Mouse (Mus musculus) CD4-positive helper T cell, adult 2 months (primary cell): ENCODE measurements around the gene Atg2b.

Experiments used
- DNase-seq: peaks from one replicate; pipeline ENCODE4 v3.0.0-alpha.2; 2012; ENCODE audit warnings: low read depth, missing footprints, low spot score

Gene Atg2b

GRCm38 (mm10) chr12:105683933-105684901 lies 794 bp downstream of the Atg2b start, which contains the start of gene Gskip:
Gene Gskip, plus strand, starts transcription at chr12:105684829.
- peak; percentile 88 for DNase-seq

GRCm38 (mm10) chr12:105678762-105679161 lies 6.2 kb downstream of the Atg2b start:
- no peak for DNase-seq

DNA sequence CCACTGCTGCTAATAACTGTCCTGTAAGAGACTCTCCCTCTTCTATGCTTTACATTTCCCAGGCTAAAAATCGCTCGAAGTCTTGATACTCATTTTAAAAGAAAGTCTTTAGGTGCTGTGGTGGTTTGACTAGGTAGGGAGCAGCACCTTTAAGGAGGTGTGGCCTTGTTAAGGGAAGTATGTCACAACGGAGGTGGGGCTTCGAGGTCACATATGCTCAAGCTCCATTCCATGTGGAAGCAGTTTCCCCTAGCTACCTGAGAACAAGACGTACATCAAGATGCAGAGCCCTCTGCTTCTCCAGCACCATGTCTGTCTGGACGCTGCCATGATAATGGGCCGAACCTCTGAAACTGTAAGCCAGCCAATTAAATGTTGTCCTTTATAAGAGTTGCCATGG lies 6.8 kb downstream of the Atg2b start:
- no peak for DNase-seq

DNA sequence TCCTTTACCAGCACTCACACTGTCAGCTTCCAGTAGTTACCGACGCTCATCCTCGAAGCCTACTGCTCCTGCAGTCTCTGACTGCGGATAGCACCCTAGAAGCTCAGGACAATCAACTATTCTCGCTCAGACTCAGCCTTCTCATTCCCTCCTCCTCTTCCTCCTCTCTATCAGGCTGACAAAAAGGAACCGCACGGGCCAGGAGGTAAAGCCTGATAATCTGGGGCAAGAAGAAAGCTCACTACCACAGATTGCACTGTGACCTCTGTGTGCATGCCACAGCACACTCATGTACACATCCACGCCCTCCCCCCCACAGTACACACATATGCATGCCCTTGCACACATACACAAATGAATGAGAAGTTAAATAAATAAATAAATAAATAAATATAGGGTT lies 8.7 kb downstream of the Atg2b start:
- no peak for DNase-seq

DNA sequence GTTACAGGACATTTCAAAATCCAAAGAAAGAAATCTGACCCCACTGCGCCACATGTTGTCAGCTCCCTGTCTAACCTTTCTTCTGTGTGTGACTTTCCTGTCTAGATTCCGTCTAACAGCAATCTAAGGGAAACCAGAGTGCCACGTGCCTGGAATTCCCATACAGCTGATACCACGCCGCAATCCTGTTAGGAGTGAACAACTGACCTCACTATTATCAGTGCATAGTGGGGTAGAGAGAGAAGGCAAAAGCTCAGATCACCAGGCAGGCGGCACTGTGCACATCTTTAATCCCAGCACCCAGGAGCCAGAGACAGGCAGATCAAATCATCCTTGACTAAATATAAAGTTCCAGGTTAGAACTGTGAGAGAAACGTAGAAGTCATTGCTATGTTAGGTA lies 29.2 kb downstream of the Atg2b start:
- no peak for DNase-seq

- no peak for DNase-seq
Measured at GRCm38 (mm10) chr12:105642770-105643321, 42.2 kb downstream of the Atg2b start.

GRCm38 (mm10) chr12:105637554-105637953 lies 47.5 kb downstream of the Atg2b start:
- DNase-seq = no peak

DNA sequence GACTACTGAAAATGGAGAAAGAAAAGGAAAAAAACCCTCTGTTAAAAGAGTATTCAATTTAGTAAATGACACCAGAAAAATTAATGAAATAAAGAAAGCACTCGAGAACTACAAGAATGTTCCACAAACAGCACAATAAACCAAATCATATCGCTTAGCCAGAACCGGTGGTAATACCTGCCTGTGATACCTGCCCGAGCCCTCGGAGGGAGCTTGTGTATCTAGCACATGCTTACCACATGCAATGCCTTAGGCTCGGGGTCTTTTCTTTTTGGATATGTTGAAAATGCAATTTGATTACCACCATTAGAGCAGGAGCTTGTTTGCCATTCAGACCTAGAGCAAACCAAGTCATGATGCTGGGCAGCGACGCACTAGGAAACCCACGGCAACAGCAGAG lies 48.5 kb downstream of the Atg2b start:
- DNase-seq = no peak

- no peak for DNase-seq
Measured at GRCm38 (mm10) chr12:105634374-105635067, 50.5 kb downstream of the Atg2b start.

DNA sequence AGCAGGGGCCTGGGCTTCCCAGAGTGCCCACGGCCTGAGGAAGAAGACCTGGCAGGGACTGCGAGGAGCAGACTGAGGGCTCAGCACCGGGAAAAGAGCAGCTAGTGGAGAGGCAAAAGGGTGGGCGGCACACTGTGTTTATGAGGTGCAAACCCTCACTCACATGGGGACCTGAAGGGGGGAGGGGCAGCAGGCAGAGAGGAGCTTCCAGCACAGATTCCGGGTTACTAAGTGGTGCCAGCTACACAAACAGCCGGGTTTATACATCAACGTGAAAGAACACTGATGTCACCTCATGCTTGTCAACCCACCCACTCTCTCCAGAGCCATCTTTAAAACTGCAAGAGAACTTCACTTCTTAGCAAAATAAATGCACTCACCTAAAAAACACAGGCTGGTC lies 59.2 kb downstream of the Atg2b start:
- no peak for DNase-seq

DNA sequence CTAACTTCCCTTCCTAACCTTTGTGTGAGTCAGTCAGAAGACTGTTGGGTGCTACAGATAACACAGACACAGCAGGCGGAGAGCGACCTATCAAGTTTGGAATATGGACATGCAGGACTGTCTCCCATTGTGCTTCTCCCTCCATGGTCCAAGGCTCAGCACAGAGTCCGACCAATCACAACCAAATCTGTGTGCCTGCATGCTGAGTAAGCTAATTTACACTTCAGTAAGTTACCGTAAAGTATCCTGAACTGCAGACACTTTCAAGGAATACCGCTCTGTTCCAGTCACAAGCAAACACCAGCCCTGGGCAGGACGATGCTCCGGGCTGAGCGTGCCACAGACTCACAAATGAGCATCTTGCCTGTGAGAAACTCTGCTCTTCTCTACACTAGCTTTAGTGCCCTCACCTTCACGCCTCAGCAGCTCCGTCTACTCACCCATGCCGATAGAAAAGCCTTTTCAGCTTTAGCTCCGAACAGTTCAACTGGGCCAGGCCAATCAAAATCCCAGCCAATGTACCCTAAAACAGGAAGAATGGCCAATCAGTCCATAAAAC lies 62.0 kb downstream of the Atg2b start:
- no peak for DNase-seq

DNA sequence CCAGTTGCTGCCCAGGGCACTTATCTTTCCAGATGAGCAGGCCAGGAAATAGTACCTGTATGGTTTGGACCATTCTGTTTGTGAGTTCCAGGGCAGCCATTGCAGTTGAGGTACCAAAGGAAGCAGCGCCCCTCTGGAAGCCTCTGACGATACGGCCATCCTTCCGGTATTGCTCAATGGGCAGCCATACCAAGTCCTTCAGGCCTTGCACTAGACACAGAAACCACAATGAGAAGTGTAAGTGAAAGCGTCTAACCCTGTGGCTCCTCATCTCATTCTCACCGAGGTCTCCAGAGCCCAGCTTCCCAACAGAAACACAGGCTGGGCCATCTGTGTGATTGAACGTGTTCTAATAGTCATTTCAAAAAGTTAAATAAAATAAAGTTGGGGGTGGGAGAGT lies 63.0 kb downstream of the Atg2b start:
- DNase-seq = no peak

DNA sequence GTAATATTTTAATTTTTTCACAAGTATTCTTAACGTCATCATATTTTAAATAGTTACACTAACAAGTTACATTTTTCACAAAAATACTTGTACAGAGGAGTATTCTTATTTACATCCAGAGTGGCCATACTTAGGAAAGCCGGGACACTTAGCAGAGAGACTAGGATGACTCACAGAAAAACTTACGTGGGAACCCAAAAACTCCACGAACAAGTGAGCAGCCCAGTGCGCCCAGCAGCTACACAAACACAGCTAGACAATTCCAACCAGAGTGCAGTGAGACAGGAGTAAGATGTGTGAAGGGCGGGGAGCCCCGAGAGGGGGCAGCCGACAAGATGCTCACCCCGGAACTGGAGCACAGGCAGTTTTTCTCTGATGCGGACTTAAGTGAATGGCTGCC lies 71.5 kb downstream of the Atg2b start:
- DNase-seq = no peak

DNA sequence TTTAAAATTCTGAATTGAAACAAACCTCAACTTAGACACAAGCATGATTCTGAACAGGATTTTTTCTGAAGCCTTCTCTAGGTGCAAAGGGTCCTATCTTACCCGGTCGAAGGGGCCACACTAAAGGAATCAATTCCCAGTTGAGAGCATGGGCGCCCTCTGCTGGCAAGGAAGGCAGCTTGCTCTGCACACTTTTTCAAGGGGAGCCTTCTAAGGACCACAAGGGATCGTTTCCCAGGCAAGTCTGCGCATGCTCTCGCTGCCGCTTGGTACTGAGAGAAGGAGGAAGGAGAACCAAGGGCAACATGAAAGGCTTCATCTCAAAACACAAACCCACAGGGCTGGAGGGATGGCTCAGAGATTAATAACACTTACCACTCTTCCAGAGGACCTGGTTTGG lies 73.3 kb downstream of the Atg2b start:
- peak; percentile 33 for DNase-seq

- no peak for DNase-seq
Measured at GRCm38 (mm10) chr12:105611045-105611444, 74.0 kb downstream of the Atg2b start.

DNA sequence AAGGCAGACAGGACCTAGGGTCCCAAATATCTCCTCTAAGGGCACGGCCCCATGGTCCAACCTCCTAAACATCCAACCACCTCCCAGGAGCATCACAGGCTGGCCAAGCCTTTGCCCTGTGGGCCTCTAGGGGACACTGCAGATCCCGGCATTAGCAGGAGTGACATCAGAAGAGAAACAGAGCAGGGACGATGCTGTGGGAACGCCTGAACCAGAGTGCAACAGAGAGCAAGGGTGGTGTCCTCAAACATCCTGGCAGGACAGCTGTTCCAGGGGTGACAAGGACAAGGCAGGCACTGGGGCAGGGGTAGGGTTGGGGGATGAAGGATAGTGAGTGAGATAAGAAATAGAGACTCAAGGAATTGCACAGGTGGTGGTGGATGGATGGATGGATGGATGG lies 78.1 kb downstream of the Atg2b start:
- no peak for DNase-seq

DNA sequence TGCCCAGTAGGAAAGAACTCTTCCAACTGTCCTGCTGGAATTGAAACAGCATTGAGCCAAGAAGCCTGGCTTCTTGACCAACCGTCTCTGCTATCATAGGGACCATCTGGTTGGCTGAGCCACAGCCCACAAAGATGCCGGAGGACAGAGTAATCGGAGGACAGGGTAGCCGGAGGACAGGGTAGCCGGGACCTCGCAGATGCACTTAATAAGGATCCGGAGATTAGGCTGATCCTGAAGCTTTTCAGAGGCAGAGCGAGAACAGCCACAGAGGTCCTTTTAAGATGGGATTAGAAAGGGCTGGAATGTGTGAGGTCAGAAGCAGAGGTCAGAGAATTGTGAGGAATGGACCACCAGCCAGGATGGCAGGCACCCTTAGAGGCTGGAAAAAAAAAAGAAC lies 79.8 kb downstream of the Atg2b start:
- no peak for DNase-seq

DNA sequence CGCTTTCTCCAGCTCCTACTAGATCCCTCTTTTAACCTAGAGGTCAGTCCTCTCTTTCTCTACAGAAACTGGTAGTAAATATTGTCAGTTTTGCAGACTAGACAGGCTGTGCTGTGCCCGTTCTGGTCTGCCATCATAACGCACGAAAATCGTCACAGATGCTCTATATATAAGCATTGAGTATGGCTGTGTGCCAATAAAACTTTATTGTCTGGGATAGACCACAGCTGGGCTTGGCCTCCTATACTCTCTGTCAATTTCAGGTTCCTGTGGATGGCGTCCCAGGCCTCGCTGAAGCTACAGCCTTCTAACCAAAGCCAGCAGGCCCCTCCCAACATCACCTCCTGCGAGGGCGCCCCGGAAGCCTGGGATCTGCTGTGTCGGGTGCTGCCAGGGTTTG lies 81.1 kb downstream of the Atg2b start:
- DNase-seq = no peak

DNA sequence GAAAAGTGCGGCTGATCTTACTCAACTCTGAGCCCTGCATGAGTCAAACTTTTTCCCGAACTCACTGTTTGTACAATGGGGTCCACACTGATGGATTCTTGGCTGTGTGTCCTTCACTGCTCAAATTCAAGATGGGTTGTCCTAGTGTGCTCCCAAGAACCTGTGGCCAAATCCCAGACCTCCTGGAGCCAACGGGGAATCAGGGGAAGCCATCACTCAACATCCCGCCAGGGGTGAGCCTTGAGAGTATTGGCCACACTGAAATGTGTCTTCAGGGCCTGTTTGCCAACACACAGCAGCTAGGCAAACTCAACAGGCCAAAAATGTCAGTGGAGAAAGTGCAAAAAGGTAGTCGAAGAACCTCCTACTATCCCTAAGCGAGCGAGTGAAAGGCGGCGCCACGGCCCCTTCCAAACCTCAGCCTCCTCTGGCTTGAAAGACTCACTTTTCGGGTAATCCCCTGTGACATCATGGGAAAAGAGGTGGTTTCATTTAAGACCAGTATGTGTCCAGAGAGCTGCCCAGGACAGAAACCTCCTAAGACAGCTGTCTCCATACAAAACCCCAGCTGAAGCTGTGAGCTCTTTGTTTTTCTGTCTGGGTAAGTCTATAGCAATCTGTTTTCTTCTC lies 82.3 kb downstream of the Atg2b start, which contains the start of gene Bdkrb1:
Gene Bdkrb1 (plus strand): TSS at position 505 of the 630 bp plus-strand sequence.
- DNase-seq = no peak

DNA sequence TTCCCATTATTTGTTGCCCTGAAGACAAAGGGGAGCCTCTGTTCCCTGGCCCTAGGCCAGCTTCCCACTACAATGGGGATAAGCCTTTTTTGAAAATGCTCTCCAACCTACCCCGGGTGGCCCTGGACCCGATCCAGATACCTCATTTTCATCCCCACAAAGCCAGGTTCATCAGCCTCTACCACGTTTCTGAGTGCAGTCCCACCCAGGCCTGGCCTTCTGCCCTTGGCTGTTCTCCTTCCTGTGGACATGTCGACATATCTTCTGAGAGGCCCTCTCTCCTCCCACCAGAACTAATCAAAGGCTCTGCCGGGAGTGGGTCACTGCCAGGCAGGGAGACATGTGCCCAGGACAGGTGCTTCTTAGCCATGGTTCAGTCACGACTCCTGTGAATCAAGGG lies 83.4 kb downstream of the Atg2b start:
- DNase-seq = no peak

DNA sequence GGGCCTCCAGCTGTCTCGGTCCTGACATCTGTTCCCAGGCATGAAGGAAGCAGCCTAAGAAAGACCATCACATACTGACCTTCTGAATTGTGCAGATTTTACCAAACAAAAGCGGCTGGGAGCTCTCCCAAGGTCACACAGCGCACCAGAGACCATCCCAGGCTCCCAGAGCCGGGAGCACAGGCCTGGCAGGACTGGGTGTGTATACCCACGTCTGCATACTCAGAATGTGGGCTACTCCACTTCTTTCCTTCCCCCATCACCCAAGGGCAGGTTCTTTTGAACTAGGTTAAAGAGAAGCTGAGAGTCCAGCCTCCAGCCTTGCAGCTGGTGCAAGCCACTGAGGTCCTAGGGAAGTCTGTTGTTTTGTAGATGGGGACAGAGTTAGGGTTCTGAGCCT lies 85.9 kb downstream of the Atg2b start:
- DNase-seq = no peak

GRCm38 (mm10) chr12:105598503-105598902 lies 86.5 kb downstream of the Atg2b start:
- no peak for DNase-seq
